In the genomic region with DNA sequence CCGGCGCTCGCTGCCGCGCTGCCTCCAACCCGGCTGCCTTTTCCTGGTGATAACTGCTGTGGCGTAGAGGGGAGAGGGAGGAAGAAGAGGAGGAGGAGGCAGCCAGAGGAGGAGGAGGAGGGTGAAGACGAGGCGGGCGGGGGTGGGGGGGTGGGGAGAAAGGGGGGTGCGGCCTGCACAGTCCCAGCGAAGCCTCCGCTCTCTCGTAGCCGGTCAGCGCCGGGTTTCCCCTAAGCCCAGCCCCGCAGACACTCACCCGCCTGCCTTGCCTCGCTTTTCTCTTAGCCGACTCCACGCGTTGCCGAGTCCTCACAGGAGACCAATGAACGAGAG, we compare ENCODE assay signal across 8 mouse cellular contexts. TPM values are rescaled to one million over a fixed set of nuclear protein-coding genes. Genes with fewer than 3 reads are reported as not detected.
DNase-seq lines count a peak whose midpoint lies in the region; ATAC-seq and TF ChIP-seq lines count a peak whose summit lies in the region.

No protein-coding gene starts in this region.

- WGBS in forebrain, postnatal 0 days = 0% methylated on average over 20 of the region's 25 CpGs
- 1% methylated on average over 20 of the region's 25 CpGs for WGBS in liver, postnatal 0 days (ENCODE audit: insufficient replicate concordance)

- peaks cover 25% of the 10 kb centered on the region for H3K79me2 ChIP-seq in CH12.LX (replicated peaks; ENCODE audit: control insufficient read depth, extremely low read depth, insufficient read depth, poor library complexity, severe bottlenecking)

- H3K9ac ChIP-seq in CH12.LX (ENCODE audit: insufficient read depth, low read depth) = peak overlapping the region; percentile 75
- H3K9ac ChIP-seq in forebrain, postnatal 0 days = peak overlapping the region; percentile 80
- peak overlapping the region; percentile 94 for H3K9ac ChIP-seq in liver, postnatal 0 days (replicated peaks)

- H3K9me3 ChIP-seq in CH12.LX (replicated peaks; ENCODE audit: low read length) = no peaks in the 10 kb centered on the region
- no peaks in the 10 kb centered on the region for H3K9me3 ChIP-seq in forebrain, postnatal 0 days (ENCODE audit: low read length)
- no peaks in the 10 kb centered on the region for H3K9me3 ChIP-seq in liver, postnatal 0 days (ENCODE audit: low read length)

- H3K36me3 ChIP-seq in CH12.LX (replicated peaks in 1 of 2; ENCODE audit: control insufficient read depth in 1 of 2, insufficient read depth in 1 of 2, low read length in 1 of 2) = peaks cover 0 to 11% of the 10 kb centered on the region in 2 experiments
- no peaks in the 10 kb centered on the region for H3K36me3 ChIP-seq in forebrain, postnatal 0 days (ENCODE audit: insufficient read depth)
- no peaks in the 10 kb centered on the region for H3K36me3 ChIP-seq in liver, postnatal 0 days (replicated peaks; ENCODE audit: insufficient read depth, low read length)

- dilution Hi-C loops in CH12.LX (cut with MboI; ENCODE audit: extremely low pct_ligation_motif_present, extremely low pct_unique_long_range_greater_than_20kb, low sequenced_read_pairs) = no loop called here

- no peak for DNase-seq in frontal cortex, postnatal 10 days (ENCODE audit: low spot score in 2 of 2)
- no peak for DNase-seq in CH12.LX (ENCODE audit: extremely low read depth)
- DNase-seq in forebrain, postnatal 0 days = no peak
- no peak for DNase-seq in liver, postnatal 0 days
- no peak for DNase-seq in right cerebral cortex, postnatal 4 days
- no peak for DNase-seq in urinary bladder, postnatal 14 days (ENCODE audit: low spot score)
- DNase-seq in cerebellum, adult 11 months = no peak

- TF ChIP-seq EP300 in CH12.LX (IDR thresholded peaks at IDR 0.05; ENCODE audit: low read length) = no peak
- TF ChIP-seq EP300 in liver, postnatal 0 days (IDR thresholded peaks at IDR 0.05; ENCODE audit: low read depth) = no peak

- peaks cover 2 to 37% of the 10 kb centered on the region in 2 experiments; a peak in 3 of 4 replicates for H3K4me1 ChIP-seq in CH12.LX (ENCODE audit: control insufficient read depth in 1 of 2, insufficient read depth in 2 of 2)
- H3K4me1 ChIP-seq in forebrain, postnatal 0 days (ENCODE audit: insufficient read depth) = peaks cover 17% of the 10 kb centered on the region; the same call in 1 of the 2 replicates
- peaks cover 20% of the 10 kb centered on the region for H3K4me1 ChIP-seq in liver, postnatal 0 days (ENCODE audit: insufficient read depth)

- H3K4me3 ChIP-seq in CH12.LX (replicated peaks in 1 of 3; ENCODE audit: low read depth in 2 of 3, low read length in 2 of 3, poor library complexity in 1 of 3) = peak overlapping the region; percentile 73 to 98 (median 93)
- peak overlapping the region; percentile 83 for H3K4me3 ChIP-seq in forebrain, postnatal 0 days (ENCODE audit: low read depth, low read length)
- peak overlapping the region; percentile 94 for H3K4me3 ChIP-seq in liver, postnatal 0 days (ENCODE audit: low read depth, low read length)

- in situ Hi-C loops in CH12.LX (cut with MboI; ENCODE audit: low pct_ligation_motif_present, low pct_unique_long_range_greater_than_20kb, low sequenced_read_pairs) = no loop called here

- peak; percentile 75 for ATAC-seq in frontal cortex, adult (ENCODE audit: low TSS enrichment)
- peak; percentile 84 for ATAC-seq in forebrain, postnatal 0 days
- peak; percentile 86 for ATAC-seq in liver, postnatal 0 days

- no peak for TF ChIP-seq CTCF in CH12.LX (conservative IDR thresholded peaks at IDR 0.05 in 1 of 2, IDR thresholded peaks at IDR 0.05 in 1 of 2; ENCODE audit: low read depth in 2 of 2, low read length in 2 of 2)
- TF ChIP-seq CTCF in forebrain, postnatal 0 days (IDR thresholded peaks at IDR 0.05; ENCODE audit: low read depth) = no peak
- TF ChIP-seq CTCF in liver, postnatal 0 days (IDR thresholded peaks at IDR 0.05; ENCODE audit: low read depth) = no peak

- H3K4me2 ChIP-seq in CH12.LX (ENCODE audit: insufficient read depth, low read depth, poor library complexity, severe bottlenecking) = no peak overlapping the region
- peak overlapping the region; percentile 88 for H3K4me2 ChIP-seq in forebrain, postnatal 0 days (ENCODE audit: low read depth)
- H3K4me2 ChIP-seq in liver, postnatal 0 days (ENCODE audit: low read depth, low read length) = peak overlapping the region; percentile 83

- no peak for TF ChIP-seq RAD21 in CH12.LX (IDR thresholded peaks at IDR 0.05; ENCODE audit: low read depth, low read length)

- peak overlapping the region; percentile 51; the same call in 1 of the 2 replicates for H3K27ac ChIP-seq in CH12.LX (ENCODE audit: insufficient read depth, low read depth)
- H3K27ac ChIP-seq in forebrain, postnatal 0 days (ENCODE audit: low read depth, low read length) = peak overlapping the region; percentile 97
- peak overlapping the region; percentile 97 for H3K27ac ChIP-seq in liver, postnatal 0 days (ENCODE audit: low read depth)

- no peak for TF ChIP-seq POLR2A in CH12.LX (IDR thresholded peaks at IDR 0.05; ENCODE audit: low read depth, low read length)

- no peaks in the 10 kb centered on the region for H3K27me3 ChIP-seq in CH12.LX (replicated peaks)
- H3K27me3 ChIP-seq in forebrain, postnatal 0 days (ENCODE audit: insufficient read depth, low read length) = no peaks in the 10 kb centered on the region
- no peaks in the 10 kb centered on the region for H3K27me3 ChIP-seq in liver, postnatal 0 days (ENCODE audit: insufficient read depth, low read length)

TF ChIP-seq in CH12.LX, 34 proteins besides CTCF, POLR2A, EP300 and RAD21:
- TF ChIP-seq MEF2A (IDR thresholded peaks at IDR 0.05; ENCODE audit: borderline replicate concordance, low read depth, low read length) = no peak
- TF ChIP-seq ZMIZ1 (IDR thresholded peaks at IDR 0.05; ENCODE audit: low read depth, low read length) = no peak
- no peak for TF ChIP-seq ZC3H11A (IDR thresholded peaks at IDR 0.05; ENCODE audit: low read depth, low read length)
- peak; percentile 82; the same call in 1 of the 2 replicates for TF ChIP-seq CHD1 (IDR thresholded peaks at IDR 0.05; ENCODE audit: low read depth, low read length)
- no peak for TF ChIP-seq NRF1 (IDR thresholded peaks at IDR 0.05; ENCODE audit: low read depth, low read length)
- TF ChIP-seq IRF4 (IDR thresholded peaks at IDR 0.05; ENCODE audit: low read depth, low read length) = no peak
- TF ChIP-seq E2F4 (IDR thresholded peaks at IDR 0.05; ENCODE audit: insufficient replicate concordance, low read depth, low read length) = no peak
- TF ChIP-seq NELFE (IDR thresholded peaks at IDR 0.05; ENCODE audit: low read depth, low read length) = no peak
- no peak for TF ChIP-seq GABPA (IDR thresholded peaks at IDR 0.05; ENCODE audit: insufficient replicate concordance, low read depth, low read length)
- peak; percentile 100 for TF ChIP-seq UBTF (IDR thresholded peaks at IDR 0.05; ENCODE audit: low read depth, low read length)
- no peak for TF ChIP-seq MAFK (IDR thresholded peaks at IDR 0.05; ENCODE audit: insufficient replicate concordance, low read length)

RNA-seq across cellular contexts. Expression of gene Cnot4, which starts 0.3 kb away (rescaled TPM):
- 6.0 and 7.7 TPM in 2 replicates for total RNA-seq in CH12.LX (2012; rRNA removed)
- 7.5 and 8.7 TPM in 2 replicates for total RNA-seq in CH12.LX (2014; rRNA removed)
- polyA plus RNA-seq in CH12.LX (2012; ENCODE audit: insufficient read length, low read depth) = 15.7 and 25.1 TPM in 2 replicates
- 29.4 and 30.9 TPM in 2 replicates for total RNA-seq in forebrain, postnatal 0 days (2014; rRNA removed)
- polyA plus RNA-seq in forebrain, postnatal 0 days (2015; fragmentation: Nextera tagmentation; extraction: Ambion mirVana) = 18.8 and 25.5 TPM in 2 replicates
- polyA plus RNA-seq in liver, postnatal 0 days (2015; fragmentation: Nextera tagmentation; extraction: Ambion mirVana) = 10.1 and 10.7 TPM in 2 replicates

RNA-seq across cellular contexts. Expression of gene Nup205, which starts 44.0 kb away (rescaled TPM):
- 82.0 and 93.0 TPM in 2 replicates for total RNA-seq in CH12.LX (2012; rRNA removed)
- total RNA-seq in CH12.LX (2014; rRNA removed) = 108 and 114 TPM in 2 replicates
- 103 and 121 TPM in 2 replicates for polyA plus RNA-seq in CH12.LX (2012; ENCODE audit: insufficient read length, low read depth)
- total RNA-seq in forebrain, postnatal 0 days (2014; rRNA removed) = 50.6 and 55.3 TPM in 2 replicates
- polyA plus RNA-seq in forebrain, postnatal 0 days (2015; fragmentation: Nextera tagmentation; extraction: Ambion mirVana) = 9.7 and 10.7 TPM in 2 replicates
- polyA plus RNA-seq in liver, postnatal 0 days (2015; fragmentation: Nextera tagmentation; extraction: Ambion mirVana) = 5.8 and 6.3 TPM in 2 replicates
